Mouse (Mus musculus) ES-Bruce4 (cell line): ENCODE results near the gene Mef2c.

Experiments
- CTCF ChIP-seq: IDR thresholded peaks from one replicate; pipeline ENCODE4 v1.8.1; 2011; ENCODE audit warnings: low read depth, low read length
- EP300 ChIP-seq: IDR thresholded peaks from 2 replicates; pipeline ENCODE4 v1.6.1; 2011; ENCODE audit warnings: low read depth, low read length; ENCODE audit not compliant: insufficient read depth
- POLR2A ChIP-seq: IDR thresholded peaks from one replicate; pipeline ENCODE4 v1.8.1; 2011; ENCODE audit warnings: low read length; ENCODE audit not compliant: insufficient read depth

- no peak for TF ChIP-seq CTCF
- no peak for TF ChIP-seq POLR2A
- no peak for TF ChIP-seq EP300
These were observed 93.9 kb downstream of the Mef2c start for GRCm38 (mm10) chr13:83597739-83598210.
